Comparison of ENCODE assay signal across 15 mouse cellular contexts in genomic region chr1:86343969-86344861, GRCm38 (mm10). TPM values are rescaled to one million over a fixed set of nuclear protein-coding genes. Genes with fewer than 3 reads are reported as not detected.
DNase-seq lines count a peak whose midpoint lies in the region; ATAC-seq lines count a peak whose summit lies in the region.
"Had no signal": no experiment of that assay in that cellular context is flagged by ENCODE, and none has a peak within 500 bp of the region (broad histone marks: within the 10 kb centered on the region; RNA-seq: fewer than 3 reads in every experiment).

No protein-coding gene starts in this region.

- H3K27me3 ChIP-seq in midbrain, embryonic 11.5 days (ENCODE audit: control insufficient read depth, insufficient read depth, low read length) = no peaks in the 10 kb centered on the region
- no peaks in the 10 kb centered on the region for H3K27me3 ChIP-seq in midbrain, embryonic 14.5 days (ENCODE audit: control insufficient read depth, insufficient read depth, low read length)
- H3K27me3 ChIP-seq in midbrain, embryonic 13.5 days = no peaks in the 10 kb centered on the region
- H3K27me3 ChIP-seq: limb, embryonic 12.5 days had no signal

- 88% methylated on average over 4 of the region's 4 CpGs for WGBS in midbrain, embryonic 11.5 days
- 86% methylated on average over 4 of the region's 4 CpGs for WGBS in midbrain, embryonic 14.5 days
- WGBS in midbrain, embryonic 13.5 days = 82% methylated on average over 4 of the region's 4 CpGs

- no peak for ATAC-seq in midbrain, embryonic 11.5 days (ENCODE audit: low FRiP score)
- no peak for ATAC-seq in midbrain, embryonic 14.5 days (ENCODE audit: low FRiP score, low TSS enrichment)
- ATAC-seq in midbrain, embryonic 13.5 days = no peak

- H3K9me3 ChIP-seq in midbrain, embryonic 11.5 days (ENCODE audit: control insufficient read depth, low read length) = no peaks in the 10 kb centered on the region
- H3K9me3 ChIP-seq in midbrain, embryonic 14.5 days (ENCODE audit: control insufficient read depth, low read length) = no peaks in the 10 kb centered on the region
- no peaks in the 10 kb centered on the region for H3K9me3 ChIP-seq in midbrain, embryonic 13.5 days
- H3K9me3 ChIP-seq: limb, embryonic 12.5 days had no signal

- DNase-seq in midbrain, embryonic 11.5 days (ENCODE audit: low spot score, missing footprints) = peak; percentile 84
- no peak for DNase-seq in midbrain, embryonic 14.5 days
- DNase-seq in ZHBTc4 (ENCODE audit: low read depth, low spot score) = peak; percentile 22
- DNase-seq in lung, postnatal 36 days = peak; percentile 52
- DNase-seq in thymus, postnatal 10 days (ENCODE audit: low spot score in 2 of 2) = peak; percentile 38 to 41
- no peak for DNase-seq in adrenal gland, adult 8-10 months
- no peak for DNase-seq in left cerebral cortex, adult 9 months (ENCODE audit: low spot score in 2 of 2)
- DNase-seq: adrenal gland, adult 2 months; embryo, embryonic 11 days; gastrocnemius, postnatal 10 days; heart, postnatal 10 days; kidney, postnatal 4 days; right cerebral cortex, postnatal 4 days had no signal

- no peak overlapping the region for H3K4me3 ChIP-seq in midbrain, embryonic 11.5 days (ENCODE audit: low read depth, low read length)
- H3K4me3 ChIP-seq in midbrain, embryonic 14.5 days (replicated peaks; ENCODE audit: low read depth, low read length) = no peak overlapping the region
- no peak overlapping the region for H3K4me3 ChIP-seq in midbrain, embryonic 13.5 days (replicated peaks)
- H3K4me3 ChIP-seq: limb, embryonic 12.5 days had no signal

- H3K27ac ChIP-seq in midbrain, embryonic 11.5 days (ENCODE audit: low read depth, low read length) = no peak overlapping the region
- H3K27ac ChIP-seq in midbrain, embryonic 14.5 days (replicated peaks; ENCODE audit: low read depth, low read length) = no peak overlapping the region
- H3K27ac ChIP-seq in midbrain, embryonic 13.5 days = no peak overlapping the region
- H3K27ac ChIP-seq: limb, embryonic 12.5 days had no signal

- no peaks in the 10 kb centered on the region for H3K4me1 ChIP-seq in midbrain, embryonic 11.5 days (ENCODE audit: control insufficient read depth, insufficient read depth, low read length)
- no peaks in the 10 kb centered on the region for H3K4me1 ChIP-seq in midbrain, embryonic 14.5 days (ENCODE audit: control insufficient read depth, insufficient read depth, low read length)
- H3K4me1 ChIP-seq in midbrain, embryonic 13.5 days (replicated peaks) = no peaks in the 10 kb centered on the region
- H3K4me1 ChIP-seq: limb, embryonic 12.5 days had no signal

- H3K4me2 ChIP-seq in midbrain, embryonic 11.5 days = no peak overlapping the region
- no peak overlapping the region for H3K4me2 ChIP-seq in midbrain, embryonic 14.5 days (ENCODE audit: low read length)
- H3K4me2 ChIP-seq in midbrain, embryonic 13.5 days (replicated peaks) = no peak overlapping the region
- H3K4me2 ChIP-seq: limb, embryonic 12.5 days had no signal

- peaks cover 7% of the 10 kb centered on the region for H3K36me3 ChIP-seq in midbrain, embryonic 11.5 days (ENCODE audit: control insufficient read depth, insufficient read depth, low read length)
- H3K36me3 ChIP-seq in midbrain, embryonic 14.5 days (ENCODE audit: control insufficient read depth, insufficient read depth, low read length) = peaks cover 27% of the 10 kb centered on the region
- H3K36me3 ChIP-seq in midbrain, embryonic 13.5 days = peaks cover 34% of the 10 kb centered on the region

- H3K9ac ChIP-seq in midbrain, embryonic 11.5 days (ENCODE audit: low read length) = no peak overlapping the region
- no peak overlapping the region for H3K9ac ChIP-seq in midbrain, embryonic 14.5 days (replicated peaks; ENCODE audit: low read length)
- no peak overlapping the region for H3K9ac ChIP-seq in midbrain, embryonic 13.5 days (replicated peaks)
- H3K9ac ChIP-seq: limb, embryonic 12.5 days had no signal

RNA-seq across cellular contexts. Expression of gene Ncl, which starts 15.0 kb away (rescaled TPM):
- polyA plus RNA-seq in midbrain, embryonic 11.5 days (2014; fragmentation: Nextera tagmentation; extraction: Ambion mirVana) = 339 and 375 TPM in 2 replicates
- 153 and 154 TPM in 2 replicates for polyA plus RNA-seq in midbrain, embryonic 14.5 days (2014; fragmentation: Nextera tagmentation; extraction: Ambion mirVana)
- 100 to 1,000 TPM; 181 to 250 (median 204) TPM for total RNA-seq in adrenal gland, adult 8-10 months (2022)
- polyA plus RNA-seq in midbrain, embryonic 13.5 days (2015; fragmentation: Nextera tagmentation; extraction: Ambion mirVana) = 241 and 244 TPM in 2 replicates

RNA-seq across cellular contexts. Expression of gene B3gnt7, which starts 41.6 kb away (rescaled TPM):
- polyA plus RNA-seq in midbrain, embryonic 11.5 days (2014; fragmentation: Nextera tagmentation; extraction: Ambion mirVana) = 2.0 and 2.5 TPM in 2 replicates
- polyA plus RNA-seq in midbrain, embryonic 14.5 days (2014; fragmentation: Nextera tagmentation; extraction: Ambion mirVana) = 5.9 and 7.0 TPM in 2 replicates
- total RNA-seq in adrenal gland, adult 8-10 months (2022) = under 1 TPM; 0.20 to 0.68 (median 0.46) TPM
- 2.6 and 2.7 TPM in 2 replicates for polyA plus RNA-seq in midbrain, embryonic 13.5 days (2015; fragmentation: Nextera tagmentation; extraction: Ambion mirVana)

Comparison
In these comparisons a context has a peak if more than half of its experiments do, and no peak if none do; other contexts are left out.
1. DNase-seq: peak in midbrain, embryonic 11.5 days (single experiment), ZHBTc4 (single experiment), lung, postnatal 36 days (single experiment) and thymus, postnatal 10 days (2 of 2); none in midbrain, embryonic 14.5 days (single experiment), adrenal gland, adult 8-10 months (single experiment) and left cerebral cortex, adult 9 months (0 of 2).